12 mouse cellular contexts compared by ENCODE assay signal in genomic region chr16:34329431-34329873, GRCm38 (mm10).
DNase-seq lines count a peak whose midpoint lies in the region; ATAC-seq lines count a peak whose summit lies in the region.
"Had no signal": no experiment of that assay in that cellular context is flagged by ENCODE, and none has a peak within 500 bp of the region (broad histone marks: within the 10 kb centered on the region; RNA-seq: fewer than 3 reads in every experiment).

No protein-coding gene starts in this region.

- H3K27ac ChIP-seq in hindbrain, embryonic 12.5 days: peak overlapping the region; percentile 66
- no peak overlapping the region for H3K27ac ChIP-seq in hindbrain, embryonic 11.5 days (ENCODE audit: low read depth, low read length)
- H3K27ac ChIP-seq in hindbrain, embryonic 14.5 days: peak overlapping the region; percentile 47; the same call in 1 of the 2 replicates
- no peak overlapping the region for H3K27ac ChIP-seq in intestine, embryonic 16.5 days (ENCODE audit: low read length)
- H3K27ac ChIP-seq: gastrocnemius, adult 2 months; kidney, embryonic 15.5 days; limb, embryonic 15.5 days had no signal

- no peak overlapping the region for H3K4me3 ChIP-seq in hindbrain, embryonic 12.5 days
- no peak overlapping the region for H3K4me3 ChIP-seq in hindbrain, embryonic 11.5 days (ENCODE audit: low read depth, low read length)
- H3K4me3 ChIP-seq in hindbrain, embryonic 14.5 days (replicated peaks; ENCODE audit: low read length): no peak overlapping the region
- H3K4me3 ChIP-seq in intestine, embryonic 16.5 days (ENCODE audit: low read length): no peak overlapping the region
- H3K4me3 ChIP-seq: gastrocnemius, adult 2 months; kidney, embryonic 15.5 days; limb, embryonic 15.5 days had no signal

- H3K9ac ChIP-seq in hindbrain, embryonic 12.5 days: no peak overlapping the region
- H3K9ac ChIP-seq in hindbrain, embryonic 11.5 days (ENCODE audit: low read depth, low read length): no peak overlapping the region
- H3K9ac ChIP-seq in hindbrain, embryonic 14.5 days: no peak overlapping the region; the same call in 1 of the 2 replicates
- no peak overlapping the region for H3K9ac ChIP-seq in intestine, embryonic 16.5 days (ENCODE audit: low read depth, low read length)
- H3K9ac ChIP-seq: kidney, embryonic 15.5 days; limb, embryonic 15.5 days had no signal

- peak overlapping the region; percentile 21; the same call in 1 of the 2 replicates for H3K4me2 ChIP-seq in hindbrain, embryonic 12.5 days (replicated peaks)
- H3K4me2 ChIP-seq in hindbrain, embryonic 11.5 days (replicated peaks; ENCODE audit: low read depth, low read length): no peak overlapping the region
- H3K4me2 ChIP-seq in hindbrain, embryonic 14.5 days (replicated peaks): peak overlapping the region; percentile 11
- H3K4me2 ChIP-seq in intestine, embryonic 16.5 days (ENCODE audit: low read depth, low read length): no peak overlapping the region
- H3K4me2 ChIP-seq: kidney, embryonic 15.5 days; limb, embryonic 15.5 days had no signal

- DNase-seq in hindbrain, embryonic 11.5 days (ENCODE audit: low spot score): no peak
- DNase-seq in right cerebral cortex, adult 18-20 months: peak; percentile 29
- DNase-seq in right cerebral cortex, postnatal 36 days (ENCODE audit: low spot score in 2 of 2): no peak
- DNase-seq in hindbrain, embryonic 14.5 days (ENCODE audit: low spot score): peak; percentile 72
- DNase-seq in embryo, embryonic 9.5 days (ENCODE audit: extremely low spot score): no peak
- DNase-seq in gastrocnemius, adult 18-20 months (ENCODE audit: low spot score): no peak
- DNase-seq: gastrocnemius, adult 2 months had no signal

- no peaks in the 10 kb centered on the region for H3K9me3 ChIP-seq in hindbrain, embryonic 12.5 days (replicated peaks)
- H3K9me3 ChIP-seq in hindbrain, embryonic 11.5 days (ENCODE audit: control insufficient read depth, low read length): no peaks in the 10 kb centered on the region
- no peaks in the 10 kb centered on the region for H3K9me3 ChIP-seq in hindbrain, embryonic 14.5 days (ENCODE audit: control insufficient read depth, low read length)
- no peaks in the 10 kb centered on the region for H3K9me3 ChIP-seq in intestine, embryonic 16.5 days (ENCODE audit: control insufficient read depth, low read length)
- H3K9me3 ChIP-seq: kidney, embryonic 15.5 days; limb, embryonic 15.5 days had no signal

- H3K27me3 ChIP-seq in hindbrain, embryonic 12.5 days: no peaks in the 10 kb centered on the region
- H3K27me3 ChIP-seq in hindbrain, embryonic 11.5 days (ENCODE audit: control insufficient read depth, insufficient read depth, low read length): no peaks in the 10 kb centered on the region
- no peaks in the 10 kb centered on the region for H3K27me3 ChIP-seq in hindbrain, embryonic 14.5 days (ENCODE audit: control insufficient read depth, insufficient read depth, low read length)
- H3K27me3 ChIP-seq in intestine, embryonic 16.5 days (replicated peaks; ENCODE audit: control insufficient read depth, insufficient read depth, low read length): no peaks in the 10 kb centered on the region
- H3K27me3 ChIP-seq: kidney, embryonic 15.5 days; limb, embryonic 15.5 days had no signal

- no peak for ATAC-seq in hindbrain, embryonic 12.5 days (ENCODE audit: low FRiP score)
- no peak for ATAC-seq in hindbrain, embryonic 11.5 days (ENCODE audit: low FRiP score)
- ATAC-seq in hindbrain, embryonic 14.5 days (ENCODE audit: low FRiP score): peak; percentile 57
- ATAC-seq in intestine, embryonic 16.5 days: no peak
- ATAC-seq: activated CD4-positive, CD25-positive, alpha-beta regulatory T cell, adult 4 months had no signal

- 53% methylated on average over 12 of the region's 12 CpGs for WGBS in hindbrain, embryonic 12.5 days
- WGBS in hindbrain, embryonic 11.5 days: 68% methylated on average over 12 of the region's 12 CpGs
- 18% methylated on average over 12 of the region's 12 CpGs for WGBS in hindbrain, embryonic 14.5 days
- 52% methylated on average over 12 of the region's 12 CpGs for WGBS in intestine, embryonic 16.5 days

- 0 out of 2 replicates have a peak, but pooled peaks cover 14% of the 10 kb centered on the region for H3K36me3 ChIP-seq in hindbrain, embryonic 12.5 days
- H3K36me3 ChIP-seq in hindbrain, embryonic 11.5 days (ENCODE audit: control insufficient read depth, insufficient read depth, low read length): no peaks in the 10 kb centered on the region
- 0 out of 2 replicates have a peak, but pooled peaks cover 8% of the 10 kb centered on the region for H3K36me3 ChIP-seq in hindbrain, embryonic 14.5 days (replicated peaks; ENCODE audit: control insufficient read depth, insufficient read depth)
- H3K36me3 ChIP-seq in intestine, embryonic 16.5 days (ENCODE audit: control insufficient read depth, insufficient read depth, low read length): no peaks in the 10 kb centered on the region
- H3K36me3 ChIP-seq: kidney, embryonic 15.5 days; limb, embryonic 15.5 days had no signal

- peaks cover 34% of the 10 kb centered on the region for H3K4me1 ChIP-seq in hindbrain, embryonic 12.5 days
- no peaks in the 10 kb centered on the region for H3K4me1 ChIP-seq in hindbrain, embryonic 11.5 days (replicated peaks; ENCODE audit: control insufficient read depth, insufficient read depth, low read length)
- H3K4me1 ChIP-seq in hindbrain, embryonic 14.5 days (replicated peaks; ENCODE audit: control insufficient read depth, insufficient read depth, low read length): peaks cover 25% of the 10 kb centered on the region
- H3K4me1 ChIP-seq in intestine, embryonic 16.5 days (ENCODE audit: control insufficient read depth, insufficient read depth, low read length): no peaks in the 10 kb centered on the region; the same call in none of the 2 replicates

Comparison
In these comparisons a context has a peak if more than half of its experiments do, and no peak if none do; other contexts are left out.
1. H3K27ac ChIP-seq: peak in hindbrain, embryonic 12.5 days (single experiment) and hindbrain, embryonic 14.5 days (single experiment); none in hindbrain, embryonic 11.5 days (single experiment) and intestine, embryonic 16.5 days (single experiment).
2. H3K4me2 ChIP-seq: peak in hindbrain, embryonic 12.5 days (single experiment) and hindbrain, embryonic 14.5 days (single experiment); none in hindbrain, embryonic 11.5 days (single experiment) and intestine, embryonic 16.5 days (single experiment).
3. DNase-seq: peak in right cerebral cortex, adult 18-20 months (single experiment) and hindbrain, embryonic 14.5 days (single experiment); none in hindbrain, embryonic 11.5 days (single experiment), right cerebral cortex, postnatal 36 days (0 of 2), embryo, embryonic 9.5 days (single experiment) and gastrocnemius, adult 18-20 months (single experiment).